Mouse (Mus musculus): ENCODE measurements at regions not wholly inside any gene's neighbourhood (a gene's known extent, or its start where the extent isn't known, plus 50 kb on each side); places are given as distances from the start of the nearest gene placed in this dataset.

GRCm38 (mm10) chr1:39047316-39047715, 61.9 kb downstream of the Pdcl3 start:
- Histone ChIP-seq H3K9ac (no peak overlapping the region), H3K4me3 (no peak overlapping the region), H3K4me1 (no peaks in the 10 kb centered on the region), H3K36me3 (no peaks in the 10 kb centered on the region), H3K9me3 (replicated peaks) (peaks cover 13% of the 10 kb centered on the region; the same call in 1 of the 2 replicates), H3K4me2 (replicated peaks) (no peak overlapping the region), H3K27ac (no peak overlapping the region), H3K27me3 (no peaks in the 10 kb centered on the region)
- 95% methylated on average over 6 of the region's 6 CpGs for WGBS
- ATAC-seq (ENCODE audit: low FRiP score): no peak

DNA sequence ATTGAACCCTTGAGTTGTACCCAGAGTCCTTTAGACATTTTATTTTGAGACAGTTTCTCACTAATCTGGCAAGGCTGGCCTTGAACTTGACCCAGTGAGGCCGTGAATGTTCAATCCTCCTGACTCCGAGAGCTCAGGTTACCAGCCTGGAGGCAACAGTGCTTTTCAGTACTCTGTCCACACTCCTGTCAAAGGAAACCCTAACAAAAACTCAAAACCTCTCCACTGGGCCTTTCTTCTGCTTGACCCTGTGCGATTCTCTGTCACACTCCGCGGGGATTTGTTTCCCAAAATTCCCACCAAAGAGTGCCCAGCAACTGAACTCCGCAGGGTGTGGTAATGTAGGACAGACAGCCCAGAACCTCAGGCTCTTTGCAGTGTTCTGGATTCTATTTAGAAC, 71.9 kb downstream of the Pdcl3 start:
- no peak overlapping the region for H3K4me2 ChIP-seq (replicated peaks)
- no peak for ATAC-seq (ENCODE audit: low FRiP score)
- no peaks in the 10 kb centered on the region for H3K36me3 ChIP-seq
- H3K9me3 ChIP-seq (replicated peaks): no peaks in the 10 kb centered on the region
- no peak overlapping the region for H3K27ac ChIP-seq
- H3K27me3 ChIP-seq: no peaks in the 10 kb centered on the region
- H3K4me3 ChIP-seq: no peak overlapping the region
- no peak overlapping the region for H3K9ac ChIP-seq
- no peaks in the 10 kb centered on the region for H3K4me1 ChIP-seq
- 70% methylated on average over 6 of the region's 6 CpGs for WGBS

DNA sequence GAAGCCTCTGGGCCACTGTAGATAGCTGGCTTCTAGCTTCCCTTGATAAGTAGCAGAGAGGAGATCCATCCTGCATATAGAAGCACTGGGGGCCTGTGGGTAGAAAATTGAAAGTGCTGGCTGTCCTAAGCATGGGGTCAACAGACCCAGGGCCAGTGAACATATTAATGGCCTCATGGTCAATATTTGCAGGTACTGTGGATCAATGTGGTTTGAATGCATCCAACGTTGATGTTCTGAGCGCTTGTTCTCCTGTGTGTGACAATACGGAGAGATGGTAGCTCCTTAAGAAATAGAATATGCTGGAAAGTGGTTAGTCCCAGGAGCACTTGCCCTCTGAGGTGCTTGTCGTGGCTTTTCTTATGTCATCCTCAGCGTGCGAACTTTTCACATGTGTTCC, 77.1 kb downstream of the Pdcl3 start:
- Histone ChIP-seq H3K4me3 (no peak overlapping the region), H3K9me3 (replicated peaks) (no peaks in the 10 kb centered on the region), H3K27me3 (no peaks in the 10 kb centered on the region), H3K27ac (no peak overlapping the region), H3K9ac (no peak overlapping the region), H3K4me1 (no peaks in the 10 kb centered on the region), H3K4me2 (replicated peaks) (no peak overlapping the region), H3K36me3 (no peaks in the 10 kb centered on the region)
- WGBS: 94% methylated on average over 6 of the region's 6 CpGs
- ATAC-seq (ENCODE audit: low FRiP score): no peak

DNA sequence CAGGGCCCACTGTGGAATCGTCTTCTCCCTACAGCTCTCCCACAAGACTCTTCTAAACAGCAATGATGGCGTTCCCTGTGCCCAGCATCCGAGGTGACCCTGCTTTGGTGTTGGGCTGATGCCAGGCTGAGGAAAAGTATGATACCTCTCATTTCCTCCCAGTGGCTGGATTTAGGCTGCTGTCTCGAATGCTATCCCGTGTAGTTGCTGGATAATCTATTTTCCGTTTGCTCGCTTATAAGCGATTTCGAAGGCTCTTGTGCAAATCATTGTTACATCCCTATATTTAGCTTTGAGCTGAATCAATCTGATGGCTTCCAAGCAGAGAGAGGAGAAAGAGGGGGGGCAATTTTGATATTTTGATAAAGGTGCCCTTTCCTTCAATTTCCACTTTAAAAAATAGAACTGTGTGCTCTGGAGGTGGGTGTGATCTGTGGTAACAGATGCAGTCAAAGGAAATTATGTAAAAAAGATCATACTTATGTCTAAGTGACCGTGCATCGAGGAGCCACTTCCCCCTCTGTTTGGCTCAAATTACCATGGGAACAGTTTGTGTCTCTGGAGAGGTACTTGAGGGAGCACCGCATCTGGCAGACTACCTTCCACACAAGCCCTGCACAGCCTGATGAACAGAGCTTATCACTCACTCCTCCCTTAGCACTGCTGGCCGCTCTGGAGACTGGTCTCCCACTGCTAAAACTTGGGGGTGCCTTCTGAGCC, 78.4 kb downstream of the Pdcl3 start:
- 80% methylated on average over 13 of the region's 13 CpGs for WGBS
- no peak for ATAC-seq (ENCODE audit: low FRiP score)
- no peak overlapping the region for H3K9ac ChIP-seq

GRCm38 (mm10) chr1:39064781-39065180, 79.4 kb downstream of the Pdcl3 start:
- Histone ChIP-seq H3K9ac (no peak overlapping the region), H3K36me3 (no peaks in the 10 kb centered on the region), H3K9me3 (replicated peaks) (no peaks in the 10 kb centered on the region), H3K27ac (no peak overlapping the region), H3K27me3 (no peaks in the 10 kb centered on the region), H3K4me1 (no peaks in the 10 kb centered on the region), H3K4me3 (no peak overlapping the region), H3K4me2 (replicated peaks) (no peak overlapping the region)
- ATAC-seq (ENCODE audit: low FRiP score): no peak
- 88% methylated on average over 3 of the region's 3 CpGs for WGBS

More for the DNA sequence above, 78.4 kb downstream of the Pdcl3 start:
- H3K4me2 ChIP-seq (replicated peaks): no peak overlapping the region
- H3K27me3 ChIP-seq: no peaks in the 10 kb centered on the region
- no peak overlapping the region for H3K27ac ChIP-seq
- no peak overlapping the region for H3K4me3 ChIP-seq
- H3K9me3 ChIP-seq (replicated peaks): no peaks in the 10 kb centered on the region
- no peaks in the 10 kb centered on the region for H3K4me1 ChIP-seq
- no peaks in the 10 kb centered on the region for H3K36me3 ChIP-seq

DNA sequence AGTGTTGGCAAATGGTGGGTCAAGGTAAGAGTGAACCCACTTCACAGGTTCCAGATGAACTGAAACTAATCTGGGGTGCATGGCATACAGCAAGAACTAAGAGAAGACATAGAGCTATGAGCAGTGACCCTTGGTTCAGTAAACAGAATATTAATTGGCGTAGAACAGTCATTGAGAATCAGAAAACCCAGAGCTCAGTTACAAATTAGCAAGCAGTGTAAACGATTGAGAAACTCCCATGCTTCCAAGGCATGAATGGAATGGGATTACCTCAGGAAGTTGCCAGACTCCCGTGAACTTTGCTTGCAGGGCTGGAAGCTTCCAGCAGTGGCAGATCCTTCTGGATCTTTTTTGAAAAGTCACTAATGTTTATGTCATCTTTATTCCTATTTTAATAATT, 82.5 kb downstream of the Pdcl3 start:
- 66% methylated on average over 3 of the region's 3 CpGs for WGBS
- Histone ChIP-seq H3K27me3 (no peaks in the 10 kb centered on the region), H3K4me3 (no peak overlapping the region), H3K36me3 (no peaks in the 10 kb centered on the region), H3K27ac (no peak overlapping the region), H3K9ac (no peak overlapping the region), H3K4me2 (replicated peaks) (no peak overlapping the region), H3K9me3 (replicated peaks) (no peaks in the 10 kb centered on the region), H3K4me1 (no peaks in the 10 kb centered on the region)
- ATAC-seq (ENCODE audit: low FRiP score): no peak

GRCm38 (mm10) chr1:39069086-39069655, 83.8 kb downstream of the Pdcl3 start:
- Histone ChIP-seq H3K4me1 (no peaks in the 10 kb centered on the region), H3K4me2 (replicated peaks) (no peak overlapping the region), H3K27me3 (no peaks in the 10 kb centered on the region), H3K9ac (no peak overlapping the region), H3K36me3 (no peaks in the 10 kb centered on the region), H3K27ac (no peak overlapping the region), H3K9me3 (replicated peaks) (no peaks in the 10 kb centered on the region), H3K4me3 (no peak overlapping the region)
- ATAC-seq (ENCODE audit: low FRiP score): no peak
- WGBS: 75% methylated on average over 11 of the region's 11 CpGs

GRCm38 (mm10) chr1:39069676-39070075, 84.3 kb downstream of the Pdcl3 start:
- no peaks in the 10 kb centered on the region for H3K36me3 ChIP-seq
- H3K4me3 ChIP-seq: no peak overlapping the region
- H3K9ac ChIP-seq: no peak overlapping the region
- H3K27me3 ChIP-seq: no peaks in the 10 kb centered on the region
- no peak overlapping the region for H3K27ac ChIP-seq
- H3K9me3 ChIP-seq (replicated peaks): no peaks in the 10 kb centered on the region
- WGBS: 65% methylated on average over 7 of the region's 7 CpGs
- no peak for ATAC-seq (ENCODE audit: low FRiP score)
- no peaks in the 10 kb centered on the region for H3K4me1 ChIP-seq
- no peak overlapping the region for H3K4me2 ChIP-seq (replicated peaks)

- WGBS: 85% methylated on average over 5 of the region's 5 CpGs
- Histone ChIP-seq H3K36me3 (no peaks in the 10 kb centered on the region), H3K4me2 (replicated peaks) (no peak overlapping the region), H3K9ac (no peak overlapping the region), H3K4me3 (no peak overlapping the region), H3K27me3 (no peaks in the 10 kb centered on the region), H3K9me3 (replicated peaks) (no peaks in the 10 kb centered on the region), H3K27ac (no peak overlapping the region), H3K4me1 (no peaks in the 10 kb centered on the region)
- ATAC-seq (ENCODE audit: low FRiP score): no peak
Measured at GRCm38 (mm10) chr1:39075966-39076365, 90.6 kb downstream of the Pdcl3 start.

DNA sequence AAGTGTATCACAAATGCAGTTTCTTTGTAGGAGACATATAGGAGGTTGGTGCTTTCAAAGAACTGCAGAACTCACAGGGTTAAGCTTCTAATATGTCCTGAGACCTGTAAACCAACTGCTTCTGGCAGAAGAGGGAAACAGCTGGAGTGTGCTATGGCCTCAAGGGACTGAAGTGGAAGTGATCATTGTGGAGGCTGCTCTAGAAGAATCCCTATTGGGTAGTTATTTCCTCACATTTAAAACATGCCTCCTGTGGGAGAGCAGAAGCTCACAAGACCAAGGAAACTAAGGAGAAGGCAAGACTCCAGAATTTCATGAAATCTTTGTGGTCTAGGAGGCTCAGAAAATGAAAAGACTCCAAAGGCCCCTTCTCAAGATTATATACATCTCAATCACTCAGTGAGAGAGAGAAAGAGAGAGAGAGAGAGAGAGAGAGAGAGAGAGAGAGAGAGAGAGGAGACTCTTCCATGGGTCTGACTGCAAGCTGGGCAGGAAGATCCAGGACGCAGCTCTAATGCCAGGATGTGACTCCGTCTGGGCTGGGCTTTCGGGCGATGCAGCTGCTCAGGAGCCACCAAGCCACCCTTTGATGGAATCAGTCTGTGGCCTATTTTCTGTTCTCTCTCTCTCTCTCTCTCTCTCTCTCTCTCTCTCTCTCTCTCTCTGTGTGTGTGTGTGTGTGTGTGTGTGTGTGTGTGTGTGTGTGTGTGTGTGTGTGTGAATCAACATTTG, 93.3 kb downstream of the Pdcl3 start:
- ATAC-seq (ENCODE audit: low FRiP score): no peak
- H3K27me3 ChIP-seq: no peaks in the 10 kb centered on the region
- 80% methylated on average over 3 of the region's 4 CpGs for WGBS
- H3K4me1 ChIP-seq: no peaks in the 10 kb centered on the region
- no peak overlapping the region for H3K4me2 ChIP-seq (replicated peaks)
- no peaks in the 10 kb centered on the region for H3K36me3 ChIP-seq
- H3K9me3 ChIP-seq (replicated peaks): no peaks in the 10 kb centered on the region
- no peak overlapping the region for H3K4me3 ChIP-seq
- no peak overlapping the region for H3K27ac ChIP-seq
- no peak overlapping the region for H3K9ac ChIP-seq

DNA sequence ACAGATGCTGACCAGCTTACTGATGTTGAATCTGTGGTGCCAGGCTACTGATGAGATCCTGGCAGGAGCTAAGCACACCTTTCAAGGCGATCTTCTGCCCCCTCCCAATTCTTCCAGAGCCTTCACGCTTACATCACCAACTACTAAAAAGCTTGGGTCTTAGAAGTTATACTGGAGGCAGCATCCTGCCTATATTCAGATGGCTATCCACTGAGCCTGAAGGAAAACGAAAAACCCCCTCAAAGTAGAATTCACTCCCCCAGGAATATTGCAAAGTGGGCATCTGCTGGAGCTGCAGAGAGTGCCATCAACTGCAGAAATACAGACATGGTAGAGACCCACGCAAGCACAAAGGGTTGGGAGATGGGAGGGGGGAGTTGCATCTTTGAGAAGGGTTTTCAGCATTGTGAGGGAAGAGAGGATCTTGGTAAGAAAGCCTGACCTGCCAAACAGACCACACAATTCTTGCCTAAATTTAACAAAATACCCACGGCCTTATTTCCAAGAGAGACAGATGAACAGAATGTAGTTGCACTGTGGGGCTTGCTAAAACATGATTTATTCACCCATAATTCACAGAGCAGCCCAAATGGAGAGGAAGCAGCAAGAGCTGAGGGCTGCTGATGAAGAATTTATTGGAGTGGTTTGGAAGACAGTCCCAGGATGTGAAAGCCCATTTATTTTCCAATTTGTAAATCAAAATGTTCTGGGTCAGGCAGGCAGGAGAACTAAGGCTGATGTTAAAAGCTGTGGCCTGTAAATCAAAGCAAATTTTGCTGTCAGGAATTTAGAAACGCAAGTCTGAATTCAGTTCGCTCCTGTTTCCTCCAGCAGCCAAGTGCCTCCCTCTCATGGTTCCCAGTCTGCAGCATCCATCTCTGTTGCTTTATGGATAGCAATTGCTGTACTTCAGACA, 98.8 kb downstream of the Pdcl3 start:
- no peak overlapping the region for H3K27ac ChIP-seq
- no peaks in the 10 kb centered on the region for H3K27me3 ChIP-seq
- no peak overlapping the region for H3K4me2 ChIP-seq (replicated peaks)
- H3K4me3 ChIP-seq: no peak overlapping the region
- WGBS: 88% methylated on average over 7 of the region's 7 CpGs
- H3K9ac ChIP-seq: no peak overlapping the region
- no peaks in the 10 kb centered on the region for H3K9me3 ChIP-seq (replicated peaks)
- no peak for ATAC-seq (ENCODE audit: low FRiP score)
- H3K4me1 ChIP-seq: no peaks in the 10 kb centered on the region
- H3K36me3 ChIP-seq: no peaks in the 10 kb centered on the region

DNA sequence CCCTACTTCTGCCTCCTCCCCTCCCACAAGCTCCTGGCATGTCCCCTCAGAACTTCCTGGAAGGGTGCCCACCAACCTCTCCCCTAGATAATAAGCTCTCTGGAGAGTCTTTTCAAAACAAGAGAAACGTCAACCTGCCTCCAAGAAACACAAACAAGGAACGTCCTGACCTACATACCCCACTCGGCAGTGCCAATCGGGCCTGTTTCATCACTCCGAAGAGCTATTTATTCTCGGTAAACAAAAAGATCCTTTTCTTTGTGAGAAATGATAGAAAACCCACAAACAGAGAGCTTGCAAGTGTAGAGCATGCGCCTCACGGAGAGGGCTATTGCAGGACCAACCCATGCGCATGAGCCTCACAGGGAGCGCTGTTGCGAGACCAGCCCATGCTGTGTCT, 100.9 kb downstream of the Pdcl3 start:
- Histone ChIP-seq H3K27me3 (no peaks in the 10 kb centered on the region), H3K36me3 (no peaks in the 10 kb centered on the region), H3K9ac (no peak overlapping the region), H3K4me1 (no peaks in the 10 kb centered on the region), H3K4me2 (replicated peaks) (no peak overlapping the region), H3K4me3 (no peak overlapping the region), H3K27ac (no peak overlapping the region), H3K9me3 (replicated peaks) (no peaks in the 10 kb centered on the region)
- 84% methylated on average over 11 of the region's 11 CpGs for WGBS
- no peak for ATAC-seq (ENCODE audit: low FRiP score)

Data from hindbrain, embryonic 12.5 days (tissue).